Mouse (Mus musculus) embryonic fibroblast, embryonic 13.5 days (primary cell): ENCODE measurements around the gene Sfxn2. TPM values are rescaled to one million over a fixed set of nuclear protein-coding genes. Genes with fewer than 3 reads are reported as not detected.
A peak's percentile ranks its signal among the peaks of the same experiment; 100 is the strongest.
"Not testable (repeated sequence)": the region's sequence is repeated elsewhere in the genome, so short reads cannot be mapped to it uniquely, and the experiment has no call there.

Source experiments
- H3K27ac ChIP-seq: 2 replicates; pipeline ENCODE4 v1.5.1; 2012; ENCODE audit warnings: low read length, control low read depth, inconsistent platforms; ENCODE audit not compliant: insufficient read depth
- H3K4me1 ChIP-seq: 2 replicates; pipeline ENCODE4 v1.6.1; 2011; ENCODE audit warnings: low read length; ENCODE audit not compliant: control insufficient read depth, insufficient read depth
- H3K4me3 ChIP-seq: 2 replicates; pipeline ENCODE4 v1.5.1; 2011; ENCODE audit warnings: mild to moderate bottlenecking, control low read depth, low read length; ENCODE audit not compliant: insufficient read depth
- CTCF ChIP-seq: IDR thresholded peaks from 2 replicates; pipeline ENCODE4 v1.5.1; 2011; ENCODE audit warnings: mild to moderate bottlenecking, control low read depth, low read length, moderate library complexity, borderline replicate concordance; ENCODE audit not compliant: insufficient read depth
- POLR2A ChIP-seq: IDR thresholded peaks from 2 replicates; pipeline ENCODE4 v1.6.1; 2011; ENCODE audit warnings: low read depth, mild to moderate bottlenecking, control low read depth, low read length, moderate library complexity
- polyA plus RNA-seq: library from polyadenylated mRNA; stranded (reverse); fragments of >200 nt; gene quantifications from 2 replicates; pipeline ENCODE4 v1.2.4, GENCODE M21; 2011; ENCODE audit warnings: low read depth; ENCODE audit not compliant: missing spikeins, insufficient read length

Sfxn2 gene
- polyA plus RNA-seq, 1 experiment: 8.6 TPM

- H3K4me3 ChIP-seq: no peak overlapping the region
- peak overlapping the region; percentile 38; the same call in 1 of the 2 replicates for H3K27ac ChIP-seq
- TF ChIP-seq CTCF (no peak), POLR2A (no peak)
- H3K4me1 ChIP-seq: no peaks in the 10 kb centered on the region
Measured at GRCm38 (mm10) chr19:46562581-46563515, 10.3 kb upstream of the Sfxn2 start.

- TF ChIP-seq CTCF: no peak
- no peak overlapping the region for H3K27ac ChIP-seq
- no peak overlapping the region for H3K4me3 ChIP-seq
- no peaks in the 10 kb centered on the region for H3K4me1 ChIP-seq
Measured at GRCm38 (mm10) chr19:46563603-46564002, 9.6 kb upstream of the Sfxn2 start.

- Histone ChIP-seq H3K4me3 (no peak overlapping the region), H3K4me1 (no peaks in the 10 kb centered on the region), H3K27ac (no peak overlapping the region)
- TF ChIP-seq CTCF (no peak), POLR2A (no peak)
Measured at GRCm38 (mm10) chr19:46564043-46564462, 9.1 kb upstream of the Sfxn2 start.

- not testable (repeated sequence) for H3K27ac ChIP-seq, H3K4me1 ChIP-seq
- H3K4me3 ChIP-seq: peak overlapping the region; percentile 92; the same call in 1 of the 2 replicates
Measured at GRCm38 (mm10) chr19:46571211-46571877, 1.8 kb upstream of the Sfxn2 start.

- H3K4me3 ChIP-seq: peak overlapping the region; percentile 92
- no peaks in the 10 kb centered on the region for H3K4me1 ChIP-seq
- no peak for TF ChIP-seq POLR2A
- peak; percentile 39; the same call in 1 of the 2 replicates for TF ChIP-seq CTCF
- no peak overlapping the region for H3K27ac ChIP-seq
Measured at GRCm38 (mm10) chr19:46571878-46572244, 1.3 kb upstream of the Sfxn2 start.

GRCm38 (mm10) chr19:46572548-46572947 lies 617 bp upstream of the Sfxn2 start:
- peak overlapping the region; percentile 61 for H3K27ac ChIP-seq
- no peaks in the 10 kb centered on the region for H3K4me1 ChIP-seq

GRCm38 (mm10) chr19:46573990-46574389 lies 825 bp downstream of the Sfxn2 start:
- TF ChIP-seq POLR2A: no peak
- TF ChIP-seq CTCF: no peak
- H3K4me1 ChIP-seq: no peaks in the 10 kb centered on the region
- H3K27ac ChIP-seq: no peak overlapping the region
- peak overlapping the region; percentile 76 for H3K4me3 ChIP-seq

More at GRCm38 (mm10) chr19:46572548-46572947, 617 bp upstream of the Sfxn2 start:
- peak overlapping the region; percentile 92 for H3K4me3 ChIP-seq
- TF ChIP-seq CTCF: no peak

GRCm38 (mm10) chr19:46575196-46575595 lies 2.0 kb downstream of the Sfxn2 start:
- TF ChIP-seq CTCF: no peak
- TF ChIP-seq POLR2A: no peak
- no peak overlapping the region for H3K4me3 ChIP-seq
- no peaks in the 10 kb centered on the region for H3K4me1 ChIP-seq
- H3K27ac ChIP-seq: no peak overlapping the region

- TF ChIP-seq CTCF: peak; percentile 95; the same call in 1 of the 2 replicates
- no peak for TF ChIP-seq POLR2A
- Histone ChIP-seq H3K27ac (no peak overlapping the region), H3K4me3 (no peak overlapping the region), H3K4me1 (no peaks in the 10 kb centered on the region)
Measured at GRCm38 (mm10) chr19:46587823-46588508, 14.8 kb downstream of the Sfxn2 start.
